24 mouse cellular contexts compared by ENCODE assay signal in the genomic region with DNA sequence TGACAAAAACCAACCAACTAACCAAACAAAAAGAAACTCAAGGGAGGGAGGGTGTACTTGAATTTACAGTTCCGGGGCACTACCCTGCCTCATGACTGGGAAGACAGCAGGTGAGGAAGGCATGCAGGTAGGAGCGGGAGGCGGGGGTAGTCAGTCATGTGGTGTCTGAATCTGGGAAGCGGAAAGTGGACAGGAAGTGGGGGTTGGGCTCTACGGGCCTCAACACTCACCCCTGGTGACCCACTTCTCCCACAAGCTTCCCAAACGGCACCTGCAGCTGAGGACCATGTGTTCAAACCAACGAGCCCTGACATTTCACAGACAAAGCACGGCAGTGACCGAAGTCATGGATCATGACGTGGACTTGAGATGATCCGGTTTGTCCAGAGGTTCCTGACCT. TPM values are rescaled to one million over a fixed set of nuclear protein-coding genes. Genes with fewer than 3 reads are reported as not detected.
"Had no signal": no experiment of that assay in that cellular context is flagged by ENCODE, and none has a peak within 500 bp of the region (broad histone marks: within the 10 kb centered on the region; RNA-seq: fewer than 3 reads in every experiment).

No protein-coding gene starts in this region.

- H3K27ac ChIP-seq: kidney, postnatal 0 days; limb, embryonic 12.5 days; limb, embryonic 15.5 days; liver, embryonic 14.5 days; midbrain, embryonic 10.5 days; midbrain, embryonic 13.5 days; neural tube, embryonic 13.5 days; stomach, embryonic 15.5 days had no signal

- ATAC-seq: liver, postnatal 0 days; lung, postnatal 0 days; midbrain, embryonic 13.5 days; midbrain, embryonic 16.5 days had no signal

- H3K27me3 ChIP-seq: limb, embryonic 15.5 days; neural tube, embryonic 13.5 days; stomach, embryonic 15.5 days had no signal

- H3K4me3 ChIP-seq: limb, embryonic 12.5 days; limb, embryonic 15.5 days; megakaryocyte, embryonic 14.5 days; midbrain, embryonic 10.5 days; midbrain, embryonic 13.5 days; myocyte; neural tube, embryonic 13.5 days; stomach, embryonic 15.5 days had no signal

- H3K4me1 ChIP-seq: limb, embryonic 12.5 days; limb, embryonic 15.5 days; megakaryocyte, embryonic 14.5 days had no signal

- DNase-seq: left cerebral cortex, postnatal 4 days; liver, postnatal 0 days; lung, embryonic 14.5 days; lung, postnatal 36 days; retina, postnatal 1 day; right cerebral cortex, postnatal 25 days; spleen, adult 18-20 months; thymus, postnatal 25 days had no signal

RNA-seq across cellular contexts. Expression of gene Pla2g2c, which starts 12.5 kb away (rescaled TPM):
- total RNA-seq: monocyte, adult 5-6 weeks; neutrophil, adult 5-6 weeks had no signal
- polyA plus RNA-seq: limb, embryonic 15.5 days; liver, postnatal 0 days; myocyte had no signal

RNA-seq across cellular contexts. Expression of gene Ubxn10, which starts 24.9 kb away (rescaled TPM):
- total RNA-seq: monocyte, adult 5-6 weeks; neutrophil, adult 5-6 weeks had no signal
- polyA plus RNA-seq: myocyte had no signal

RNA-seq across cellular contexts. Expression of gene Pla2g2f, which starts 45.3 kb away (rescaled TPM):
- total RNA-seq: left cerebral cortex, postnatal 4 days; monocyte, adult 5-6 weeks; neutrophil, adult 5-6 weeks had no signal
- polyA plus RNA-seq: kidney, embryonic 14.5 days; kidney, postnatal 0 days; liver, embryonic 11.5 days; liver, postnatal 0 days; lung, embryonic 14.5 days; lung, postnatal 0 days; midbrain, embryonic 16.5 days; myocyte; neural tube, embryonic 13.5 days had no signal
